Mouse (Mus musculus): ENCODE data around the gene Rab17. TPM values are rescaled to one million over a fixed set of nuclear protein-coding genes. Genes with fewer than 3 reads are reported as not detected.

The Rab17 gene
- not detected in 2 replicates for polyA plus RNA-seq (2012; ENCODE audit: insufficient read depth, insufficient read length, missing spikeins)

GRCm38 (mm10) chr1:90969347-90969784, at the start of gene Rab17:
Gene Rab17 (minus strand): TSS chr1:90969661.
- no peak for TF ChIP-seq POLR2A (IDR thresholded peaks at IDR 0.05; ENCODE audit: borderline replicate concordance, low read depth, low read length)
- no peak for TF ChIP-seq CTCF (IDR thresholded peaks at IDR 0.05; ENCODE audit: low read depth, low read length)
- peaks cover 10% of the 10 kb centered on the region for H3K4me1 ChIP-seq (ENCODE audit: control insufficient read depth, insufficient read depth, low read length)
- no peak within 1 kb of the TSS for H3K27ac ChIP-seq (ENCODE audit: insufficient read depth, low read depth, low read length)
- no peak within 1 kb of the TSS for H3K4me3 ChIP-seq (ENCODE audit: insufficient read depth, low read length)

GRCm38 (mm10) chr1:91017111-91017758, 47.8 kb upstream of the Rab17 start:
- TF ChIP-seq CTCF (IDR thresholded peaks at IDR 0.05; ENCODE audit: low read depth, low read length) = no peak
- no peak overlapping the region for H3K27ac ChIP-seq (ENCODE audit: insufficient read depth, low read depth, low read length)
- peaks cover 19% of the 10 kb centered on the region for H3K4me1 ChIP-seq (ENCODE audit: control insufficient read depth, insufficient read depth, low read length)
- no peak overlapping the region for H3K4me3 ChIP-seq (ENCODE audit: insufficient read depth, low read length)

- Histone ChIP-seq H3K27ac (ENCODE audit: insufficient read depth, low read depth, low read length) (no peak overlapping the region), H3K4me3 (ENCODE audit: insufficient read depth, low read length) (no peak overlapping the region), H3K4me1 (ENCODE audit: control insufficient read depth, insufficient read depth, low read length) (peaks cover 24% of the 10 kb centered on the region)
- TF ChIP-seq POLR2A (IDR thresholded peaks at IDR 0.05; ENCODE audit: borderline replicate concordance, low read depth, low read length) (no peak), CTCF (IDR thresholded peaks at IDR 0.05; ENCODE audit: low read depth, low read length) (no peak)
Observed at GRCm38 (mm10) chr1:91015571-91015970, 46.1 kb upstream of the Rab17 start.

- no peak overlapping the region for H3K4me3 ChIP-seq (ENCODE audit: insufficient read depth, low read length)
- H3K4me1 ChIP-seq (ENCODE audit: control insufficient read depth, insufficient read depth, low read length) = peaks cover 29% of the 10 kb centered on the region
- H3K27ac ChIP-seq (ENCODE audit: insufficient read depth, low read depth, low read length) = no peak overlapping the region
- no peak for TF ChIP-seq CTCF (IDR thresholded peaks at IDR 0.05; ENCODE audit: low read depth, low read length)
- TF ChIP-seq POLR2A (IDR thresholded peaks at IDR 0.05; ENCODE audit: borderline replicate concordance, low read depth, low read length) = no peak
Observed at GRCm38 (mm10) chr1:91013803-91014202, 44.3 kb upstream of the Rab17 start.

GRCm38 (mm10) chr1:91011336-91011735, 41.9 kb upstream of the Rab17 start:
- Histone ChIP-seq H3K4me3 (ENCODE audit: insufficient read depth, low read length) (no peak overlapping the region), H3K4me1 (ENCODE audit: control insufficient read depth, insufficient read depth, low read length) (peaks cover 23% of the 10 kb centered on the region), H3K27ac (ENCODE audit: insufficient read depth, low read depth, low read length) (no peak overlapping the region)
- TF ChIP-seq CTCF (IDR thresholded peaks at IDR 0.05; ENCODE audit: low read depth, low read length) = no peak
- no peak for TF ChIP-seq POLR2A (IDR thresholded peaks at IDR 0.05; ENCODE audit: borderline replicate concordance, low read depth, low read length)

- Histone ChIP-seq H3K4me1 (ENCODE audit: control insufficient read depth, insufficient read depth, low read length) (peaks cover 23% of the 10 kb centered on the region), H3K4me3 (ENCODE audit: insufficient read depth, low read length) (no peak overlapping the region), H3K27ac (ENCODE audit: insufficient read depth, low read depth, low read length) (no peak overlapping the region)
- TF ChIP-seq CTCF (IDR thresholded peaks at IDR 0.05; ENCODE audit: low read depth, low read length) = no peak
- TF ChIP-seq POLR2A (IDR thresholded peaks at IDR 0.05; ENCODE audit: borderline replicate concordance, low read depth, low read length) = no peak
Observed at GRCm38 (mm10) chr1:91010716-91011115, 41.3 kb upstream of the Rab17 start.

- peaks cover 23% of the 10 kb centered on the region for H3K4me1 ChIP-seq (ENCODE audit: control insufficient read depth, insufficient read depth, low read length)
- no peak overlapping the region for H3K4me3 ChIP-seq (ENCODE audit: insufficient read depth, low read length)
- TF ChIP-seq POLR2A (IDR thresholded peaks at IDR 0.05; ENCODE audit: borderline replicate concordance, low read depth, low read length) (no peak), CTCF (IDR thresholded peaks at IDR 0.05; ENCODE audit: low read depth, low read length) (no peak)
- no peak overlapping the region for H3K27ac ChIP-seq (ENCODE audit: insufficient read depth, low read depth, low read length)
Observed at GRCm38 (mm10) chr1:91010216-91010615, 40.8 kb upstream of the Rab17 start.

GRCm38 (mm10) chr1:91009266-91009665, 39.8 kb upstream of the Rab17 start:
- Histone ChIP-seq H3K4me3 (ENCODE audit: insufficient read depth, low read length) (no peak overlapping the region), H3K27ac (ENCODE audit: insufficient read depth, low read depth, low read length) (no peak overlapping the region), H3K4me1 (ENCODE audit: control insufficient read depth, insufficient read depth, low read length) (peaks cover 23% of the 10 kb centered on the region)
- TF ChIP-seq CTCF (IDR thresholded peaks at IDR 0.05; ENCODE audit: low read depth, low read length) (no peak), POLR2A (IDR thresholded peaks at IDR 0.05; ENCODE audit: borderline replicate concordance, low read depth, low read length) (no peak)

- H3K4me3 ChIP-seq (ENCODE audit: insufficient read depth, low read length) = no peak overlapping the region
- H3K27ac ChIP-seq (ENCODE audit: insufficient read depth, low read depth, low read length) = no peak overlapping the region
- no peak for TF ChIP-seq CTCF (IDR thresholded peaks at IDR 0.05; ENCODE audit: low read depth, low read length)
- no peak for TF ChIP-seq POLR2A (IDR thresholded peaks at IDR 0.05; ENCODE audit: borderline replicate concordance, low read depth, low read length)
- H3K4me1 ChIP-seq (ENCODE audit: control insufficient read depth, insufficient read depth, low read length) = peaks cover 23% of the 10 kb centered on the region
Observed at GRCm38 (mm10) chr1:91008746-91009145, 39.3 kb upstream of the Rab17 start.

- TF ChIP-seq CTCF (IDR thresholded peaks at IDR 0.05; ENCODE audit: low read depth, low read length) (no peak), POLR2A (IDR thresholded peaks at IDR 0.05; ENCODE audit: borderline replicate concordance, low read depth, low read length) (no peak)
- Histone ChIP-seq H3K27ac (ENCODE audit: insufficient read depth, low read depth, low read length) (no peak overlapping the region), H3K4me3 (ENCODE audit: insufficient read depth, low read length) (no peak overlapping the region), H3K4me1 (ENCODE audit: control insufficient read depth, insufficient read depth, low read length) (peaks cover 23% of the 10 kb centered on the region)
Observed at GRCm38 (mm10) chr1:91008147-91008682, 38.8 kb upstream of the Rab17 start.
